Mouse (Mus musculus): ENCODE data around the gene Gtf2e1. TPM values are rescaled to one million over a fixed set of nuclear protein-coding genes. Genes with fewer than 3 reads are reported as not detected.

Gtf2e1 gene
- total and polyA plus RNA-seq, 3 experiments = 29.5 to 72.7 (median 56.0) TPM

DNA sequence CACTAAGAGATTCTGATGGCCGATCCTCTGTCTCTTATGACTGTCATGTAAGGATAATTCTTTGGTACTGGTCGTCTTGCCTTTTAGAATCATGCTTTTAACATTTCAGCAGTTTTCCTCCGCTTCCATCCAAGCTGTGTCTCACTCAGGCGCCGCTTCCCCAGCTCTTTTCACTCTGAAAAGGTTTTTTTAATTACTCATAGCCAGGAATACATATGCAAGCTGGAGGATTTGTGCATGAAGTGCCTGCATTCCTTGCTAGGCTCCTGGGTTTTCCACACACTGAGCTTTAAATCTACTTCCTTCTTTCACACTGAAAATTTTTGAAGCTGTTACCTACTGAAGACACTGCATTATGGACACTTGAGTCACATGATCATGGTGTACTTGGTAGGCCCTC, 23.4 kb upstream of the Gtf2e1 start:
- Histone ChIP-seq H3K36me3 (replicated peaks in 1 of 2; ENCODE audit: control insufficient read depth in 1 of 2, insufficient read depth in 1 of 2, low read length in 1 of 2) (peaks cover 35 to 65% of the 10 kb centered on the region in 2 experiments), H3K4me1 (ENCODE audit: control insufficient read depth in 1 of 2, insufficient read depth in 2 of 2) (peaks cover 0 to 6% of the 10 kb centered on the region in 2 experiments; a peak in 2 of 4 replicates), H3K79me2 (replicated peaks; ENCODE audit: control insufficient read depth, extremely low read depth, insufficient read depth, poor library complexity, severe bottlenecking) (no peaks in the 10 kb centered on the region), H3K9ac (ENCODE audit: insufficient read depth, low read depth) (no peak overlapping the region), H3K4me3 (replicated peaks in 1 of 3; ENCODE audit: low read depth in 2 of 3, low read length in 2 of 3, poor library complexity in 1 of 3) (no peak overlapping the region), H3K27me3 (replicated peaks) (no peaks in the 10 kb centered on the region), H3K27ac (ENCODE audit: insufficient read depth, low read depth) (no peak overlapping the region), H3K9me3 (replicated peaks; ENCODE audit: low read length) (peaks cover 3% of the 10 kb centered on the region), H3K4me2 (ENCODE audit: insufficient read depth, low read depth, poor library complexity, severe bottlenecking) (no peak overlapping the region)
- DNase-seq (ENCODE audit: extremely low read depth) = no peak
- dilution Hi-C loops (cut with MboI; ENCODE audit: extremely low pct_ligation_motif_present, extremely low pct_unique_long_range_greater_than_20kb, low sequenced_read_pairs) = no loop called here
- TF ChIP-seq CHD1 (IDR thresholded peaks at IDR 0.05; ENCODE audit: low read depth, low read length) = no peak
- no peak for TF ChIP-seq HCFC1 (IDR thresholded peaks at IDR 0.05; ENCODE audit: low read depth, low read length)
- TF ChIP-seq PAX5 (IDR thresholded peaks at IDR 0.05; ENCODE audit: low read length) = no peak
- no peak for TF ChIP-seq USF1 (IDR thresholded peaks at IDR 0.05; ENCODE audit: low read depth, low read length)
- no peak for TF ChIP-seq TBP (conservative IDR thresholded peaks at IDR 0.05; ENCODE audit: low read depth, low read length)
- TF ChIP-seq RCOR1 (conservative IDR thresholded peaks at IDR 0.05; ENCODE audit: low read depth, low read length) = no peak
- TF ChIP-seq MAFK (IDR thresholded peaks at IDR 0.05; ENCODE audit: insufficient replicate concordance, low read length) = no peak
- no peak for TF ChIP-seq RAD21 (IDR thresholded peaks at IDR 0.05; ENCODE audit: low read depth, low read length)
- TF ChIP-seq POLR2AphosphoS2 (IDR thresholded peaks at IDR 0.05; ENCODE audit: low read depth, low read length) = no peak
- TF ChIP-seq ZMIZ1 (IDR thresholded peaks at IDR 0.05; ENCODE audit: low read depth, low read length) = no peak
- TF ChIP-seq ZC3H11A (IDR thresholded peaks at IDR 0.05; ENCODE audit: low read depth, low read length) = no peak
- no peak for TF ChIP-seq UBTF (IDR thresholded peaks at IDR 0.05; ENCODE audit: low read depth, low read length)
- in situ Hi-C loops (cut with MboI; ENCODE audit: low pct_ligation_motif_present, low pct_unique_long_range_greater_than_20kb, low sequenced_read_pairs) = no loop called here

DNA sequence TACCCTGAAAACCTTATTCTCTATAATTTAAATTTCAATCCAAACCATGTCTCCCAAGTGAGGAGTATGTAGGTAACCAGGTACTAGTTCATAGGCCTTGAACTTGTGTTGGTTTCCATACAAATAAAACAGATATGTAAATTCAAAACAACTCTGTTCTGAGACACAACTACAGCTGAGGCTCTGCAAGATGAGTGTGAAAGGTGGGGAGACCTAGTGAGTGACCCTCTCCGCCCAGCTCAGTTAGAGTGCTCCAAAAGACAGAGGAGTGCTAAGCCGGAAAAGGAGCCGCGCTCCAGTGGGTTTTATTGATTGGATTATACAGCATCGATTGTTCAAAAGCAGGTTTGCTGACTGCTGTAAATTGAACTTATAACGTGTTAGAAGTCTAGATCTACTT, 22.8 kb upstream of the Gtf2e1 start:
- dilution Hi-C loops (cut with MboI; ENCODE audit: extremely low pct_ligation_motif_present, extremely low pct_unique_long_range_greater_than_20kb, low sequenced_read_pairs) = no loop called here

DNA sequence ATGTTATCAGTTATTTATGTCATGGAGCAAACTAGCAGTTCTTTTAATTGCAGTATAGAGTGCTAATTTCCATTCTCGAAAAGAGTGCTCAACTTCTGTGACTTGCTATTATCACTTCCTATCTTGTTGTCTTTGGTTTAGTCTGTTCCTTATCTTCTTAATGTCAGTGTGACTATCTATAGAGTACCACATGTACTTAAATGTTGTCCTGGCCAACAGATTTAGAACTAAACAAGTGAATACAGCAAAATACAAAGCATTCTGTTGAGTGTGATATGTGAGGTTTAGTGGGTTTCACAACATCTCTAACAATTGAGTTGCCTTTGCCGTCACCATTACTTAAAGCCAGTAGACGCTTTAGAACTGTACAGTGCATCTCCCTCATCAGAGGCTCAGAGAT, 13.2 kb upstream of the Gtf2e1 start:
- no peak overlapping the region for H3K27ac ChIP-seq (ENCODE audit: insufficient read depth, low read depth)
- TF ChIP-seq USF2 (conservative IDR thresholded peaks at IDR 0.05; ENCODE audit: low read depth, low read length) (no peak), HCFC1 (IDR thresholded peaks at IDR 0.05; ENCODE audit: low read depth, low read length) (no peak), E2F4 (IDR thresholded peaks at IDR 0.05; ENCODE audit: insufficient replicate concordance, low read depth, low read length) (no peak), SIN3A (IDR thresholded peaks at IDR 0.05; ENCODE audit: low read length) (no peak), ZMIZ1 (IDR thresholded peaks at IDR 0.05; ENCODE audit: low read depth, low read length) (no peak), MAX (IDR thresholded peaks at IDR 0.05; ENCODE audit: low read length) (no peak), GABPA (IDR thresholded peaks at IDR 0.05; ENCODE audit: insufficient replicate concordance, low read depth, low read length) (no peak), UBTF (IDR thresholded peaks at IDR 0.05; ENCODE audit: low read depth, low read length) (no peak), ETS1 (conservative IDR thresholded peaks at IDR 0.05; ENCODE audit: low read depth, low read length) (no peak), NELFE (IDR thresholded peaks at IDR 0.05; ENCODE audit: low read depth, low read length) (no peak), USF1 (IDR thresholded peaks at IDR 0.05; ENCODE audit: low read depth, low read length) (no peak), PAX5 (IDR thresholded peaks at IDR 0.05; ENCODE audit: low read length) (no peak), MAFK (IDR thresholded peaks at IDR 0.05; ENCODE audit: insufficient replicate concordance, low read length) (no peak), POLR2AphosphoS2 (IDR thresholded peaks at IDR 0.05; ENCODE audit: low read depth, low read length) (no peak), ZKSCAN1 (IDR thresholded peaks at IDR 0.05; ENCODE audit: borderline replicate concordance, low read depth, low read length) (no peak), RCOR1 (conservative IDR thresholded peaks at IDR 0.05; ENCODE audit: low read depth, low read length) (no peak)
- H3K4me1 ChIP-seq (ENCODE audit: control insufficient read depth in 1 of 2, insufficient read depth in 2 of 2) = no peaks in the 10 kb centered on the region
- H3K4me2 ChIP-seq (ENCODE audit: insufficient read depth, low read depth, poor library complexity, severe bottlenecking) = no peak overlapping the region
- H3K4me3 ChIP-seq (replicated peaks in 1 of 3; ENCODE audit: low read depth in 2 of 3, low read length in 2 of 3, poor library complexity in 1 of 3) = no peak overlapping the region
- dilution Hi-C loops (cut with MboI; ENCODE audit: extremely low pct_ligation_motif_present, extremely low pct_unique_long_range_greater_than_20kb, low sequenced_read_pairs) (no loop called here), in situ Hi-C loops (cut with MboI; ENCODE audit: low pct_ligation_motif_present, low pct_unique_long_range_greater_than_20kb, low sequenced_read_pairs) (no loop called here)
- H3K79me2 ChIP-seq (replicated peaks; ENCODE audit: control insufficient read depth, extremely low read depth, insufficient read depth, poor library complexity, severe bottlenecking) = peaks cover 12% of the 10 kb centered on the region; the same call in 1 of the 2 replicates
- H3K9me3 ChIP-seq (replicated peaks; ENCODE audit: low read length) = no peaks in the 10 kb centered on the region
- H3K9ac ChIP-seq (ENCODE audit: insufficient read depth, low read depth) = no peak overlapping the region
- no peak for DNase-seq (ENCODE audit: extremely low read depth)
- peaks cover 11 to 47% of the 10 kb centered on the region in 2 experiments for H3K36me3 ChIP-seq (replicated peaks in 1 of 2; ENCODE audit: control insufficient read depth in 1 of 2, insufficient read depth in 1 of 2, low read length in 1 of 2)
- H3K27me3 ChIP-seq (replicated peaks) = no peaks in the 10 kb centered on the region

More for the DNA sequence above, 22.8 kb upstream of the Gtf2e1 start:
- in situ Hi-C loops (cut with MboI; ENCODE audit: low pct_ligation_motif_present, low pct_unique_long_range_greater_than_20kb, low sequenced_read_pairs) = no loop called here
- H3K9ac ChIP-seq (ENCODE audit: insufficient read depth, low read depth) = no peak overlapping the region
- H3K4me1 ChIP-seq (ENCODE audit: control insufficient read depth in 1 of 2, insufficient read depth in 2 of 2) = peaks cover 0 to 6% of the 10 kb centered on the region in 2 experiments; a peak in 2 of 4 replicates
- no peak for DNase-seq (ENCODE audit: extremely low read depth)
- peaks cover 3% of the 10 kb centered on the region for H3K9me3 ChIP-seq (replicated peaks; ENCODE audit: low read length)
- H3K4me2 ChIP-seq (ENCODE audit: insufficient read depth, low read depth, poor library complexity, severe bottlenecking) = no peak overlapping the region
- no peak for TF ChIP-seq TCF12 (IDR thresholded peaks at IDR 0.05; ENCODE audit: low read depth, low read length)
- no peak for TF ChIP-seq MAZ (IDR thresholded peaks at IDR 0.05; ENCODE audit: low read depth, low read length)
- TF ChIP-seq USF2 (conservative IDR thresholded peaks at IDR 0.05; ENCODE audit: low read depth, low read length) = no peak
- no peak for TF ChIP-seq POLR2AphosphoS2 (IDR thresholded peaks at IDR 0.05; ENCODE audit: low read depth, low read length)
- no peak overlapping the region for H3K27ac ChIP-seq (ENCODE audit: insufficient read depth, low read depth)
- peaks cover 35 to 65% of the 10 kb centered on the region in 2 experiments for H3K36me3 ChIP-seq (replicated peaks in 1 of 2; ENCODE audit: control insufficient read depth in 1 of 2, insufficient read depth in 1 of 2, low read length in 1 of 2)
- H3K79me2 ChIP-seq (replicated peaks; ENCODE audit: control insufficient read depth, extremely low read depth, insufficient read depth, poor library complexity, severe bottlenecking) = no peaks in the 10 kb centered on the region
- H3K4me3 ChIP-seq (replicated peaks in 1 of 3; ENCODE audit: low read depth in 2 of 3, low read length in 2 of 3, poor library complexity in 1 of 3) = no peak overlapping the region
- H3K27me3 ChIP-seq (replicated peaks) = no peaks in the 10 kb centered on the region
